In the genomic region with DNA sequence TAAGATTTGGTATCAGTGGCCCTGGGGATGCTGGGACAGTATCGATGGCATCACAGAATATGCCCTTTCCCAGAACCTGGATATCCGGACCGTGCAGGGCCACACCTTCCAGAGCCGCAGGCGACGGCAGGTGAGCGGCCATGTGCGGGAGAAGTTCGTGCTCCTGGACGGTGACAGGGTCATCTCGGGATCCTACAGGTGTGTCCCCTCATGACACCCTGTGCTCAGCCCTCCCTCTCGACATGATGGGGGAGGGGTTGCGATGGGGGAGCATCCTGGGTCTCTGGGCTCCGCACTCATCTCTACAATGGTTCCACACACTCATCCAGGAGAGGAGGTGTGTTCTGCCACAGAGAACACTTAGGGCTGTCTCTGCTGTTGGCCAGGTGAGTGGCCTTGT, we compare ENCODE assay signal across 23 mouse cellular contexts. TPM values are rescaled to one million over a fixed set of nuclear protein-coding genes. Genes with fewer than 3 reads are reported as not detected.
"Had no signal": no experiment of that assay in that cellular context is flagged by ENCODE, and none has a peak within 500 bp of the region (broad histone marks: within the 10 kb centered on the region; RNA-seq: fewer than 3 reads in every experiment).

No protein-coding gene starts in this region.

- H3K9ac ChIP-seq: lung, embryonic 14.5 days; midbrain, embryonic 12.5 days; neural tube, embryonic 13.5 days; neural tube, embryonic 15.5 days had no signal

- H3K4me2 ChIP-seq: lung, embryonic 14.5 days; midbrain, embryonic 12.5 days; neural tube, embryonic 13.5 days; neural tube, embryonic 15.5 days had no signal

- DNase-seq: lung, adult 18-20 months; lung, embryonic 14.5 days; lung, postnatal 10 days; lung, postnatal 4 days; midbrain, embryonic 14.5 days; retina, postnatal 1 day; right cerebral cortex, adult 18-20 months; right cerebral cortex, postnatal 25 days; spleen, adult 18-20 months; thymus, adult 18-20 months; thymus, postnatal 14 days; thymus, postnatal 36 days had no signal

- H3K4me3 ChIP-seq: midbrain, embryonic 10.5 days; midbrain, embryonic 12.5 days; myocyte; neural tube, embryonic 13.5 days; neural tube, embryonic 15.5 days had no signal

- H3K27me3 ChIP-seq: midbrain, embryonic 12.5 days; neural tube, embryonic 13.5 days; neural tube, embryonic 15.5 days had no signal

- H3K9me3 ChIP-seq: midbrain, embryonic 10.5 days; midbrain, embryonic 12.5 days; neural tube, embryonic 13.5 days; neural tube, embryonic 15.5 days had no signal

- ATAC-seq: midbrain, embryonic 16.5 days had no signal

- H3K27ac ChIP-seq: midbrain, embryonic 10.5 days; midbrain, embryonic 12.5 days; neural tube, embryonic 13.5 days; neural tube, embryonic 15.5 days had no signal

RNA-seq across cellular contexts. Expression of a gene that starts 1.8 kb away (rescaled TPM):
- polyA plus RNA-seq: liver, embryonic 16.5 days; lung, embryonic 14.5 days; lung, embryonic 16.5 days; midbrain, embryonic 10.5 days; midbrain, embryonic 12.5 days; midbrain, embryonic 14.5 days; midbrain, embryonic 16.5 days; myocyte; neural tube, embryonic 11.5 days; neural tube, embryonic 13.5 days; neural tube, embryonic 15.5 days; stomach, embryonic 14.5 days; thymus, postnatal 0 days had no signal
